Mouse (Mus musculus) kidney, embryonic 16.5 days (tissue): Measurements from ENCODE around the gene Eng. TPM values are rescaled to one million over a fixed set of nuclear protein-coding genes. Genes with fewer than 3 reads are reported as not detected.

Experiments
- ATAC-seq: fragments of 200-750 bp; cut with Nextera tagmentation; 2 replicates; pipeline ENCODE4 v1.8.0; 2017; ENCODE audit warnings: moderate TSS enrichment; ENCODE audit not compliant: low FRiP score, low TSS enrichment
- H3K27ac ChIP-seq: fragments of 300-500 bp; sonication (generic); 2 replicates; pipeline ENCODE4 v1.5.1; 2014; ENCODE audit warnings: low read length
- H3K27me3 ChIP-seq: fragments of 300-500 bp; sonication (generic); 2 replicates; pipeline ENCODE4 v1.6.1; 2014; ENCODE audit warnings: low read length, control low read depth, mixed read lengths; ENCODE audit not compliant: insufficient read depth
- H3K36me3 ChIP-seq: fragments of 300-500 bp; sonication (generic); 2 replicates; pipeline ENCODE4 v1.6.1; 2014; ENCODE audit warnings: low read length, control low read depth, mixed read lengths; ENCODE audit not compliant: insufficient read depth
- H3K4me1 ChIP-seq: fragments of 300-500 bp; sonication (generic); 2 replicates; pipeline ENCODE4 v1.6.1; 2014; ENCODE audit warnings: low read length, control low read depth, mixed read lengths; ENCODE audit not compliant: insufficient read depth
- H3K4me2 ChIP-seq: fragments of 300-500 bp; sonication (generic); replicated peaks from 2 replicates; pipeline ENCODE4 v1.6.1; 2014; ENCODE audit warnings: low read depth, low read length
- H3K4me3 ChIP-seq: fragments of 300-500 bp; sonication (generic); 2 replicates; pipeline ENCODE4 v1.5.1; 2014; ENCODE audit warnings: mild to moderate bottlenecking, low read length
- H3K9ac ChIP-seq: fragments of 300-500 bp; sonication (generic); replicated peaks from 2 replicates; pipeline ENCODE4 v1.6.1; 2014; ENCODE audit warnings: low read length
- H3K9me3 ChIP-seq: fragments of 300-500 bp; sonication (generic); 2 replicates; pipeline ENCODE4 v1.6.1; 2016; ENCODE audit warnings: low read length, control low read depth
- WGBS: fragments of 180-500 bp; shearing (Covaris S2); extraction: QIAGEN DNeasy Blood & Tissue Kit; methylation state at CpG from one replicate; pipeline ENCODE4 v1.1.7; 2014; 5-methylcytosine and 5-hydroxymethylcytosine counted together
- polyA plus RNA-seq: library from polyadenylated mRNA; unstranded; fragments of >200 nt; fragmentation: Nextera tagmentation; extraction: Ambion mirVana; gene quantifications from 2 replicates; pipeline ENCODE4 v1.2.1, GENCODE M21; 2015

Eng gene
- polyA plus RNA-seq, 1 experiment from 2014 or later = 98.7 TPM

- peaks cover 26% of the 10 kb centered on the region for H3K36me3 ChIP-seq
- 88% methylated on average over 9 of the region's 9 CpGs for WGBS
- H3K4me1 ChIP-seq = peaks cover 2% of the 10 kb centered on the region; the same call in 1 of the 2 replicates
These were observed 24.8 kb downstream of the Eng start for GRCm38 (mm10) chr2:32671147-32671546.

GRCm38 (mm10) chr2:32671907-32672595 lies 25.7 kb downstream of the Eng start:
- H3K27ac ChIP-seq = no peak overlapping the region
- WGBS = 73% methylated on average over 9 of the region's 9 CpGs
- H3K4me3 ChIP-seq = no peak overlapping the region
- no peak overlapping the region for H3K9ac ChIP-seq
- no peak overlapping the region for H3K4me2 ChIP-seq
- ATAC-seq = no peak
- peaks cover 30% of the 10 kb centered on the region for H3K36me3 ChIP-seq
- H3K27me3 ChIP-seq = no peaks in the 10 kb centered on the region
- H3K4me1 ChIP-seq = no peaks in the 10 kb centered on the region
- H3K9me3 ChIP-seq = no peaks in the 10 kb centered on the region

More at GRCm38 (mm10) chr2:32671147-32671546, 24.8 kb downstream of the Eng start:
- no peak overlapping the region for H3K27ac ChIP-seq
- no peak overlapping the region for H3K4me3 ChIP-seq
- H3K9me3 ChIP-seq = no peaks in the 10 kb centered on the region
- ATAC-seq = no peak
- H3K4me2 ChIP-seq = no peak overlapping the region
- no peak overlapping the region for H3K9ac ChIP-seq
- no peaks in the 10 kb centered on the region for H3K27me3 ChIP-seq

- Histone ChIP-seq H3K4me1 (no peaks in the 10 kb centered on the region), H3K9me3 (no peaks in the 10 kb centered on the region), H3K9ac (no peak overlapping the region), H3K27me3 (no peaks in the 10 kb centered on the region), H3K27ac (no peak overlapping the region), H3K4me3 (no peak overlapping the region), H3K4me2 (no peak overlapping the region), H3K36me3 (peaks cover 32% of the 10 kb centered on the region)
- 70% methylated on average over 16 of the region's 16 CpGs for whole genome bisulfite sequencing
- ATAC-seq = peak; percentile 40; the same call in 1 of the 2 replicates
These were observed 27.0 kb downstream of the Eng start for GRCm38 (mm10) chr2:32673176-32673917.

GRCm38 (mm10) chr2:32676821-32677220 lies 30.4 kb downstream of the Eng start:
- no peak for ATAC-seq
- H3K9ac ChIP-seq = no peak overlapping the region
- peaks cover 32% of the 10 kb centered on the region for H3K36me3 ChIP-seq
- H3K9me3 ChIP-seq = no peaks in the 10 kb centered on the region
- no peak overlapping the region for H3K4me2 ChIP-seq
- 92% methylated on average over 3 of the region's 3 CpGs for WGBS
- no peak overlapping the region for H3K27ac ChIP-seq
- H3K4me1 ChIP-seq = peaks cover 8% of the 10 kb centered on the region; the same call in 1 of the 2 replicates
- no peaks in the 10 kb centered on the region for H3K27me3 ChIP-seq
- no peak overlapping the region for H3K4me3 ChIP-seq

- Histone ChIP-seq H3K9ac (no peak overlapping the region), H3K27ac (no peak overlapping the region), H3K36me3 (peaks cover 33% of the 10 kb centered on the region), H3K4me1 (peaks cover 10% of the 10 kb centered on the region; the same call in 1 of the 2 replicates), H3K9me3 (no peaks in the 10 kb centered on the region), H3K27me3 (no peaks in the 10 kb centered on the region), H3K4me3 (no peak overlapping the region), H3K4me2 (no peak overlapping the region)
- 87% methylated on average over 7 of the region's 7 CpGs for WGBS
- no peak for ATAC-seq
These were observed 31.3 kb downstream of the Eng start for GRCm38 (mm10) chr2:32677683-32678082.

GRCm38 (mm10) chr2:32680051-32680451 lies 33.7 kb downstream of the Eng start:
- peak overlapping the region; percentile 27; the same call in 1 of the 2 replicates for H3K27ac ChIP-seq
- H3K4me2 ChIP-seq = no peak overlapping the region
- no peaks in the 10 kb centered on the region for H3K9me3 ChIP-seq
- peaks cover 10% of the 10 kb centered on the region; the same call in 1 of the 2 replicates for H3K4me1 ChIP-seq
- ATAC-seq = no peak
- H3K27me3 ChIP-seq = no peaks in the 10 kb centered on the region
- no peak overlapping the region for H3K4me3 ChIP-seq
- WGBS = 38% methylated on average over 7 of the region's 7 CpGs
- H3K36me3 ChIP-seq = peaks cover 42% of the 10 kb centered on the region
- no peak overlapping the region for H3K9ac ChIP-seq

GRCm38 (mm10) chr2:32680961-32681650 lies 34.7 kb downstream of the Eng start:
- ATAC-seq = no peak
- peaks cover 42% of the 10 kb centered on the region for H3K36me3 ChIP-seq

GRCm38 (mm10) chr2:32681754-32682153 lies 35.4 kb downstream of the Eng start:
- peaks cover 10% of the 10 kb centered on the region; the same call in 1 of the 2 replicates for H3K4me1 ChIP-seq
- no peak overlapping the region for H3K9ac ChIP-seq
- H3K27ac ChIP-seq = no peak overlapping the region
- no peaks in the 10 kb centered on the region for H3K27me3 ChIP-seq
- no peak overlapping the region for H3K4me2 ChIP-seq
- H3K36me3 ChIP-seq = peaks cover 45% of the 10 kb centered on the region
- no peaks in the 10 kb centered on the region for H3K9me3 ChIP-seq
- H3K4me3 ChIP-seq = no peak overlapping the region
- ATAC-seq = no peak
- 66% methylated on average over 6 of the region's 6 CpGs for WGBS

More at GRCm38 (mm10) chr2:32680961-32681650, 34.7 kb downstream of the Eng start:
- Histone ChIP-seq H3K4me2 (no peak overlapping the region), H3K27ac (no peak overlapping the region), H3K4me1 (peaks cover 10% of the 10 kb centered on the region; the same call in 1 of the 2 replicates), H3K9me3 (no peaks in the 10 kb centered on the region), H3K27me3 (no peaks in the 10 kb centered on the region), H3K9ac (no peak overlapping the region), H3K4me3 (no peak overlapping the region)
- 87% methylated on average over 19 of the region's 19 CpGs for WGBS

- no peak overlapping the region for H3K9ac ChIP-seq
- no peak for ATAC-seq
- no peak overlapping the region for H3K4me3 ChIP-seq
- H3K27ac ChIP-seq = no peak overlapping the region
- no peak overlapping the region for H3K4me2 ChIP-seq
- WGBS = 82% methylated on average over 14 of the region's 14 CpGs
- H3K36me3 ChIP-seq = peaks cover 53% of the 10 kb centered on the region
- H3K9me3 ChIP-seq = no peaks in the 10 kb centered on the region
- H3K27me3 ChIP-seq = no peaks in the 10 kb centered on the region
- H3K4me1 ChIP-seq = peaks cover 10% of the 10 kb centered on the region; the same call in 1 of the 2 replicates
These were observed 36.5 kb downstream of the Eng start for GRCm38 (mm10) chr2:32682721-32683417.
